Mouse (Mus musculus) B cell, adult 2 months (primary cell): ENCODE data around the gene B4galnt4.
"Not testable (repeated sequence)": the region's sequence is repeated elsewhere in the genome, so short reads cannot be mapped to it uniquely, and the experiment has no call there.

ENCODE experiments used
- DNase-seq, 2 experiments: peaks; one replicate each; pipeline ENCODE4 v3.0.0; 2022

B4galnt4 gene

GRCm38 (mm10) chr7:141060426-141061242, at the start of gene B4galnt4:
Gene B4galnt4 (plus strand): TSS chr7:141061104.
- DNase-seq = no peak

- DNase-seq = no peak
Measured at GRCm38 (mm10) chr7:141011238-141011770, 49.6 kb upstream of the B4galnt4 start.

GRCm38 (mm10) chr7:141016707-141017697, 43.9 kb upstream of the B4galnt4 start:
- DNase-seq = no peak

GRCm38 (mm10) chr7:141017824-141018223, 43.1 kb upstream of the B4galnt4 start, which contains the start of gene Ifitm6:
Gene Ifitm6 (minus strand): TSS chr7:141017924.
- not testable (repeated sequence) for DNase-seq

- DNase-seq = no peak
Measured at GRCm38 (mm10) chr7:141019028-141019427, 41.9 kb upstream of the B4galnt4 start.

- no peak for DNase-seq
Measured at GRCm38 (mm10) chr7:141021489-141022449, 39.1 kb upstream of the B4galnt4 start.

- no peak for DNase-seq
Measured at GRCm38 (mm10) chr7:141024865-141025838, 35.8 kb upstream of the B4galnt4 start.

- DNase-seq = no peak
Measured at GRCm38 (mm10) chr7:141026097-141026739, 34.7 kb upstream of the B4galnt4 start.

GRCm38 (mm10) chr7:141026740-141027098, 34.2 kb upstream of the B4galnt4 start:
- no peak for DNase-seq

GRCm38 (mm10) chr7:141028831-141029230, 32.1 kb upstream of the B4galnt4 start, which contains the start of gene Gm17387:
Gene Gm17387 (plus strand): TSS chr7:141029131.
- DNase-seq = no peak

- no peak for DNase-seq
Measured at GRCm38 (mm10) chr7:141030390-141030789, 30.5 kb upstream of the B4galnt4 start.

GRCm38 (mm10) chr7:141032458-141033167, 28.3 kb upstream of the B4galnt4 start:
- DNase-seq = no peak

- not testable (repeated sequence) for DNase-seq
Measured at GRCm38 (mm10) chr7:141036624-141037023, 24.3 kb upstream of the B4galnt4 start.

GRCm38 (mm10) chr7:141038090-141039032, 22.5 kb upstream of the B4galnt4 start:
- DNase-seq = no peak

GRCm38 (mm10) chr7:141039386-141040107, 21.4 kb upstream of the B4galnt4 start:
- no peak for DNase-seq

- no peak for DNase-seq
Measured at GRCm38 (mm10) chr7:141040867-141041606, 19.9 kb upstream of the B4galnt4 start.

- DNase-seq = no peak
Measured at GRCm38 (mm10) chr7:141041661-141042060, 19.2 kb upstream of the B4galnt4 start.
